Mouse (Mus musculus): ENCODE results near the gene Pak1. TPM values are rescaled to one million over a fixed set of nuclear protein-coding genes. Genes with fewer than 3 reads are reported as not detected.

The Pak1 gene
- polyA plus RNA-seq, 1 experiment: 39.1 TPM

DNA sequence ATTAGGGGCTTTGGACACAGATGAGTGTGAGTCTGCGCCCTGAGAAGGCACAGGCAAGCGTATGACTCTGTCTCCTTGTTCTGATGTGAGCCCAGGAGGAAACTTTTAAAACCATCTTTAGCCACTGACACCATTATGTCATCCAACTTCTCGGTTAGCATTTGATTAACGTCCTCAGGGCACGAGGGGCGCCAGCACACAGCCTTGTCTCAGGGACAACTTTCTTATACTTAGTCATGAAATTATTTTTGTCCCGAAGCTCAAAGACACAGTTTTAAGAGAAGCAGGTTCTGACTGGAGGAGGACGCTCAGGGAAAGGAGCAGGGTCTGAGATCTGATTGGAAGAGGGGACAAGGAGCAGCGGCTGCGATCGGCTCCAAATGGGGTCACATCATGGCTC lies 23.8 kb upstream of the Pak1 start:
- no peak overlapping the region for H3K4me3 ChIP-seq (ENCODE audit: insufficient read depth, poor library complexity, severe bottlenecking)
- no peaks in the 10 kb centered on the region for H3K79me3 ChIP-seq (ENCODE audit: low read depth)
- H3K36me3 ChIP-seq (ENCODE audit: control insufficient read depth, insufficient read depth): no peaks in the 10 kb centered on the region
- H3K27me3 ChIP-seq (ENCODE audit: control insufficient read depth, insufficient read depth, insufficient read length): no peaks in the 10 kb centered on the region
- H3ac ChIP-seq (ENCODE audit: control insufficient read depth, insufficient read length, low read depth): no peak overlapping the region
- H3K79me2 ChIP-seq (ENCODE audit: control insufficient read depth, insufficient read depth): no peaks in the 10 kb centered on the region
- TF ChIP-seq MYOG (IDR thresholded peaks at IDR 0.05; ENCODE audit: control insufficient read depth, extremely low read depth, insufficient read length): no peak

DNA sequence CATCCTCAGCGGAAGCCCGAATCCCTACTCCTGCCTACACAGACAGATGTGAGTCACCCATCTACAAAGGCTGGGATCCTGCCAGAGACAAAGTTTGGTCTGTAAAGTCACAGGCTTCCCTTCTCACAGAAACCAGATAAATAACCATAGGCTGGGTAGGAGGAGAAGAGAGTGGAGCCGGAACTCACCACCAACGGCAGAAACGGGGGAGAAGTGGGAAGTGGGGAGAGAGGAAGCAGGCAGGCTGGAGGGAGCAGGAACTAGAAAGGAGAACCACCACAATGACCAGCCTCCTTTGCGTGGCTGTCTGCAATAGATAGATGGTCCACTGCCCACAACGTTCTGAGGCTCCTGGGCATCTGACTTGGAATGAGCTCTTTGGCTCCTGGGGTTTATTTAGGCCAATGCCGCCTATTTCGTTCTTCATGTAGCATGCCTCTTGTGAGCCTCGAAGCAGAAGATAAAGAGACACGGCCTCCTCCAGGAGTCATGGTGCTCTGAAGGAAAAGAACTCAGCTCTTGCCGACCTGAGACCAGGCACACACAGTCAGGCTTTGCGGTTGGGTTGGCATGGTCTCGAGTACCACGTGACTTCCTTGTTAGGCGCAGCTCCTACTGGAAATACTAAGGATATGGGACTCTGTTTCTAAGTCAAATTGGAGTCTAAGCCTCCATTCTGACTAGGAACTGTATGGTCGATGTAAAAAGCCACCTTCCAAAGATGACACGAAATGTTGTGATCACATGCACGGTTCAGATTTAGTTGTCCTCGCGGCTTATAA lies 23.0 kb upstream of the Pak1 start:
- peak overlapping the region; percentile 42 for H3ac ChIP-seq (ENCODE audit: control insufficient read depth, insufficient read length, low read depth)
- H3K36me3 ChIP-seq (ENCODE audit: control insufficient read depth, insufficient read depth): no peaks in the 10 kb centered on the region
- no peak for TF ChIP-seq MAX (IDR thresholded peaks at IDR 0.05)
- TF ChIP-seq USF1 (IDR thresholded peaks at IDR 0.05; ENCODE audit: low read depth): no peak
- no peak for TF ChIP-seq MYOG (IDR thresholded peaks at IDR 0.05; ENCODE audit: control insufficient read depth, extremely low read depth, insufficient read length)
- TF ChIP-seq CTCF (IDR thresholded peaks at IDR 0.05; ENCODE audit: control insufficient read depth, insufficient read depth, insufficient read length): no peak
- TF ChIP-seq MYOD1 (IDR thresholded peaks at IDR 0.05; ENCODE audit: control insufficient read depth, insufficient read length, low read depth): no peak
- TF ChIP-seq CEBPB (IDR thresholded peaks at IDR 0.05; ENCODE audit: low read depth): no peak
- no peak for TF ChIP-seq FOSL1 (IDR thresholded peaks at IDR 0.05; ENCODE audit: insufficient read depth, low read length, poor library complexity, severe bottlenecking)
- H3K27me3 ChIP-seq (ENCODE audit: control insufficient read depth, insufficient read depth, insufficient read length): no peaks in the 10 kb centered on the region
- H3K79me3 ChIP-seq (ENCODE audit: low read depth): no peaks in the 10 kb centered on the region
- H3K4me3 ChIP-seq (ENCODE audit: insufficient read depth, poor library complexity, severe bottlenecking): no peak overlapping the region
- no peaks in the 10 kb centered on the region for H3K79me2 ChIP-seq (ENCODE audit: control insufficient read depth, insufficient read depth)

DNA sequence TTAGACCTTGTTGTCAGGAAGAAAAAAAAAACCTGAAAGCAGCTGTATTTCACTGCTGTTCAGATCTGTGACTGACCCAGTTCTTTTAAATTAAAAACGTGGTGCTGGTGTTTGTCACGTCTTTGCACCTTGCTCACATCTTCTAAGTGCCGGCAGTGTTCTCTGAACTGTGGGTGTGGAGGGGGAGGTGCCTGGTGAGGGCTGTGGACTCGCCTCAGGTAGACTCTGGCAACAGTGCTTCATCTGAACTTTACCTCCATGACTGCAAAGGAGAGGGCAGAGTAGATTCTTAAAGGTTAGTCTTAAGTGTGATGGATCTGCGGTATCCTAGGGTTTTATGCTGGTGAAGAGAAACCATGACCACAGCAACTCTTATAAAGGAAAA lies 22.4 kb upstream of the Pak1 start:
- Histone ChIP-seq H3ac (ENCODE audit: control insufficient read depth, insufficient read length, low read depth) (no peak overlapping the region), H3K79me3 (ENCODE audit: low read depth) (no peaks in the 10 kb centered on the region), H3K79me2 (ENCODE audit: control insufficient read depth, insufficient read depth) (no peaks in the 10 kb centered on the region), H3K4me3 (ENCODE audit: insufficient read depth, poor library complexity, severe bottlenecking) (no peak overlapping the region), H3K27me3 (ENCODE audit: control insufficient read depth, insufficient read depth, insufficient read length) (no peaks in the 10 kb centered on the region), H3K36me3 (ENCODE audit: control insufficient read depth, insufficient read depth) (no peaks in the 10 kb centered on the region)
- TF ChIP-seq MYOD1 (IDR thresholded peaks at IDR 0.05; ENCODE audit: control insufficient read depth, insufficient read length, low read depth) (no peak), MAX (IDR thresholded peaks at IDR 0.05) (no peak), CEBPB (IDR thresholded peaks at IDR 0.05; ENCODE audit: low read depth) (no peak), MYOG (IDR thresholded peaks at IDR 0.05; ENCODE audit: control insufficient read depth, extremely low read depth, insufficient read length) (no peak), CTCF (IDR thresholded peaks at IDR 0.05; ENCODE audit: control insufficient read depth, insufficient read depth, insufficient read length) (no peak)

DNA sequence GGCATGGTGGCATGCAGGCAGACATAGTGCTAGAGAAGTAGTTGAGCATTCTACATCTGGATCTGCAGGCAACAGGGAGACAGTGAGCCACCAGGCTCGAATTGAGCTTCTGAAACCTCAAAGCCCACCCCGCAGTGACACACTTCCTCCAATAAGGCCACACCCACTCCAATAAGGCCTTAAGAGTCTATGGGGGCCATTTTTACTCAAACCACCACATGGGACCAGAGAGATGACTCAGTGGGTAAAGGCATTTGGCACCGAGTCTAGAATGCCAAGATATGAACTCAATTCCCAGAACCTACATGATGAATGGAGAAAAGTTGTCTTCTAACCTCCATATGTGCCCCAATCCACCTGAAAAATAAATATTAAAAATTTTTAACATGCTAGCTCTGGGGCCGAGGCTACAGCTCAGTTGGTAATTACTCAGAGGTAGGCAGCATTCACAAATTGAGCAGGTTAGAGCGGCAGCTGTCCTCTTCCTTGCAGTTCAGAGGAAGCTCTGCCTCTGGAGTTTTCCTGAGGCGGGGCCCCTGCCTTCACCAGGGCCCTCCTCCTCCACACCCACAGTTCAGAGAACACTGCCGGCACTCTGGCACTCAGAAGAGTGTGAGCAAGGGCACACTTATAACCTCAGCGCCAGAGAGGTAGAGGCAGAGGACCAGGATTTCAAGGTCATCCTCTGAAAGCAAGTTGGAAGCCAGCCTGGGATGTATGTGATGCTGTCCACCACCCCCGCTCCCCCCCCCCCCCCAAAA lies 21.8 kb upstream of the Pak1 start:
- no peaks in the 10 kb centered on the region for H3K36me3 ChIP-seq (ENCODE audit: control insufficient read depth, insufficient read depth)
- no peaks in the 10 kb centered on the region for H3K79me3 ChIP-seq (ENCODE audit: low read depth)
- no peak overlapping the region for H3K4me3 ChIP-seq (ENCODE audit: insufficient read depth, poor library complexity, severe bottlenecking)
- H3ac ChIP-seq (ENCODE audit: control insufficient read depth, insufficient read length, low read depth): no peak overlapping the region
- no peaks in the 10 kb centered on the region for H3K79me2 ChIP-seq (ENCODE audit: control insufficient read depth, insufficient read depth)
- TF ChIP-seq FOSL1 (IDR thresholded peaks at IDR 0.05; ENCODE audit: insufficient read depth, low read length, poor library complexity, severe bottlenecking): no peak
- no peak for TF ChIP-seq MYOG (IDR thresholded peaks at IDR 0.05; ENCODE audit: control insufficient read depth, extremely low read depth, insufficient read length)
- TF ChIP-seq MAX (IDR thresholded peaks at IDR 0.05): no peak
- no peak for TF ChIP-seq USF1 (IDR thresholded peaks at IDR 0.05; ENCODE audit: low read depth)
- no peak for TF ChIP-seq CTCF (IDR thresholded peaks at IDR 0.05; ENCODE audit: control insufficient read depth, insufficient read depth, insufficient read length)
- H3K27me3 ChIP-seq (ENCODE audit: control insufficient read depth, insufficient read depth, insufficient read length): no peaks in the 10 kb centered on the region

DNA sequence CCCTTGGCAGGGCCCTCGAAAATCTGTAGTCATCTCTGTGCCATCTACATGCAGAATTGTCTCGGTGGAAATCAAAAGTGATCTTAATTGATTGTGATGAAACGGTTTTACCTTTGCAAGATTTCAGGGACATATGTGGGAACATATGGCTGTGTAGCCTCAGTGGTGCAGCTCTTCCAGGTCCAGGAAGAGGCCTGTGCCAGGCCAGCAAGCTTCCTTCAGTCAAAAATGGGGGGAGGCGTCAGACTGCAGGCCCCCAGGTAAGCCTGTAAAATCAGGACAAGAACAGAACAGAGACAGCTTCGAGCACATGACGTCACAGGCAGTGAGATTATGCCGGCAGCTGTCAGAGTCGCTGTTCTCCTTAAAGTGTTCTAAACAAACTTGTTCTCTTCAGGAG lies 20.5 kb upstream of the Pak1 start:
- no peaks in the 10 kb centered on the region for H3K27me3 ChIP-seq (ENCODE audit: control insufficient read depth, insufficient read depth, insufficient read length)
- TF ChIP-seq MYOG (IDR thresholded peaks at IDR 0.05; ENCODE audit: control insufficient read depth, extremely low read depth, insufficient read length) (no peak), MYOD1 (IDR thresholded peaks at IDR 0.05; ENCODE audit: control insufficient read depth, insufficient read length, low read depth) (no peak), MAX (IDR thresholded peaks at IDR 0.05) (no peak), FOSL1 (IDR thresholded peaks at IDR 0.05; ENCODE audit: insufficient read depth, low read length, poor library complexity, severe bottlenecking) (no peak), CEBPB (IDR thresholded peaks at IDR 0.05; ENCODE audit: low read depth) (no peak), CTCF (IDR thresholded peaks at IDR 0.05; ENCODE audit: control insufficient read depth, insufficient read depth, insufficient read length) (no peak), USF1 (IDR thresholded peaks at IDR 0.05; ENCODE audit: low read depth) (no peak)
- no peak overlapping the region for H3ac ChIP-seq (ENCODE audit: control insufficient read depth, insufficient read length, low read depth)

DNA sequence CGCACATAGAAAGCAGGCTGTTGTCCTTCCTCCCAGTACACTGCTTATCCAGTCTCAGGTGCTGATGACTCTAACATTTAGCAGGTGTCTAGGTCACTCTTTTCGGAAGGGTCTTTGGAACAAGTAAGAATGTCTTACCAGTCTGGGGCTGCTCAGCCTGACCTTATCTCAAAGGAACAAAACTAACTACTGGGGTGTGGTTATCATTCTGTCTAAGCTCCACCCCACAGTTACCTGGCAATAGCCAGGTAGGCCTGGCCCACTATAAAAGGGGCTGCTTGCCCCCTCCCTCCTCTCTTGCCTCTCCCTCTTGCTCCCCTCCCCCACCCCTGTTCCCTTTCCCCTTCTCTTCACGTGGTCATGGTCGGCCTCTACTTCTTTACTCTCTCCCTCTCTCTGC lies 19.3 kb upstream of the Pak1 start:
- TF ChIP-seq CEBPB (IDR thresholded peaks at IDR 0.05; ENCODE audit: low read depth) (no peak), USF1 (IDR thresholded peaks at IDR 0.05; ENCODE audit: low read depth) (no peak), MAX (IDR thresholded peaks at IDR 0.05) (no peak), CTCF (IDR thresholded peaks at IDR 0.05; ENCODE audit: control insufficient read depth, insufficient read depth, insufficient read length) (no peak), MYOD1 (IDR thresholded peaks at IDR 0.05; ENCODE audit: control insufficient read depth, insufficient read length, low read depth) (no peak), MYOG (IDR thresholded peaks at IDR 0.05; ENCODE audit: control insufficient read depth, extremely low read depth, insufficient read length) (no peak), FOSL1 (IDR thresholded peaks at IDR 0.05; ENCODE audit: insufficient read depth, low read length, poor library complexity, severe bottlenecking) (no peak)
- Histone ChIP-seq H3K27me3 (ENCODE audit: control insufficient read depth, insufficient read depth, insufficient read length) (no peaks in the 10 kb centered on the region), H3K36me3 (ENCODE audit: control insufficient read depth, insufficient read depth) (no peaks in the 10 kb centered on the region), H3K79me2 (ENCODE audit: control insufficient read depth, insufficient read depth) (no peaks in the 10 kb centered on the region), H3K4me3 (ENCODE audit: insufficient read depth, poor library complexity, severe bottlenecking) (no peak overlapping the region), H3ac (ENCODE audit: control insufficient read depth, insufficient read length, low read depth) (no peak overlapping the region), H3K79me3 (ENCODE audit: low read depth) (no peaks in the 10 kb centered on the region)

More for the DNA sequence above, 20.5 kb upstream of the Pak1 start:
- Histone ChIP-seq H3K36me3 (ENCODE audit: control insufficient read depth, insufficient read depth) (no peaks in the 10 kb centered on the region), H3K79me3 (ENCODE audit: low read depth) (no peaks in the 10 kb centered on the region), H3K4me3 (ENCODE audit: insufficient read depth, poor library complexity, severe bottlenecking) (no peak overlapping the region), H3K79me2 (ENCODE audit: control insufficient read depth, insufficient read depth) (no peaks in the 10 kb centered on the region)

Data from C2C12 (cell line).